Mouse (Mus musculus): ENCODE results near the gene Bcas3. TPM values are rescaled to one million over a fixed set of nuclear protein-coding genes. Genes with fewer than 3 reads are reported as not detected.

The Bcas3 gene
- polyA plus RNA-seq, 1 experiment from 2014 or later: 26.0 TPM

DNA sequence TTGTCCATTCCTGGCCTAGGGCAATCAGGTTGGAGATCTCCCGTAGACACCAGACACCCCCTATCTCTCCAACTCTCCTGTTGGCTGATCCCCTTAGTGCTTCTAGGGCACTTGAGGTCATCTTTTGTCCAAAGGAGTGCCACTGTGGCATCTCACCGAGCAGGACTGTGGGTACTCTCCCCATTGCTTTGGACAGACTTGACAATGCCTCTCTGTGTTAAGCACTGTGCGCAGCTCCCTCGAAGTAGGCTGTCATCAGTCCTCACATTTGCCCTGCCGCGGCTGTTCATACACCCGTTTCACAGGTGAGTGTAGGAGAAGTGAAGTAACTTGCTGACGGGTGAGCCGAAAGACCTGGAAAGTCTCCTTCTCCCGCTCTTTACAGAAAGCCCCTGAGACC, 366.1 kb downstream of the Bcas3 start:
- ATAC-seq: no peak
- Histone ChIP-seq H3K9ac (replicated peaks; ENCODE audit: low read depth) (no peak overlapping the region), H3K27me3 (replicated peaks; ENCODE audit: insufficient read depth, low read length) (no peaks in the 10 kb centered on the region), H3K4me2 (replicated peaks; ENCODE audit: low read depth, low read length) (peak overlapping the region; percentile 9; the same call in 1 of the 2 replicates), H3K36me3 (ENCODE audit: insufficient read depth, low read length) (no peaks in the 10 kb centered on the region), H3K4me3 (ENCODE audit: low read depth, low read length) (0 out of 2 replicates have a peak overlapping the region, but pooled peaks have one; percentile 8), H3K27ac (ENCODE audit: low read length) (peak overlapping the region; percentile 87), H3K4me1 (ENCODE audit: insufficient read depth, low read depth, low read length) (peaks cover 7% of the 10 kb centered on the region; the same call in 1 of the 2 replicates), H3K9me3 (ENCODE audit: low read length) (no peaks in the 10 kb centered on the region)
- no peak for DNase-seq (ENCODE audit: low spot score)
- TF ChIP-seq EP300 (IDR thresholded peaks at IDR 0.05): no peak
- TF ChIP-seq CTCF (IDR thresholded peaks at IDR 0.05): no peak
- WGBS: 61% methylated on average over 10 of the region's 10 CpGs

DNA sequence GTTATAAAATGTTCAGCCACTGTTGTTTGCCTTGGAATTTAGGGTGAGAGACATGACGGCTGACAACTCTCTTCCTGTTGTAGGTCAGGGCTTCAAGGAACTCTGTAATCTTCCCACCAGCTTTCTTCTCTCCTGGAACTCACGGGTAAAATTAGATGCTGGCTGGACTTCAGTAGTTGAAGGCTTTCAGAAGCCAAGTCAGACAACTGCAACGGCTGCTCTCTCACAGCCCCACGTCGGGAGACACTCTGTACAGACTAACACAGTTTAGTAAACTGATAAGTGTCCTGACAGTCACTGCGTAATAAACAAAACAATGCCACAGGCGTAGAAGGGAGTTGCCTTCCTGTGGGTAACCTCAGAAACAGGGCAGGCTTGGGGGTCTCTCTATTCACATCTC, 366.8 kb downstream of the Bcas3 start:
- peak; percentile 90 for ATAC-seq
- H3K36me3 ChIP-seq (ENCODE audit: insufficient read depth, low read length): no peaks in the 10 kb centered on the region
- WGBS: 34% methylated on average over 7 of the region's 7 CpGs
- peak overlapping the region; percentile 87 for H3K27ac ChIP-seq (ENCODE audit: low read length)
- no peak overlapping the region for H3K9ac ChIP-seq (replicated peaks; ENCODE audit: low read depth)
- no peaks in the 10 kb centered on the region for H3K27me3 ChIP-seq (replicated peaks; ENCODE audit: insufficient read depth, low read length)
- H3K4me1 ChIP-seq (ENCODE audit: insufficient read depth, low read depth, low read length): peaks cover 2% of the 10 kb centered on the region; the same call in 1 of the 2 replicates
- H3K9me3 ChIP-seq (ENCODE audit: low read length): no peaks in the 10 kb centered on the region
- H3K4me3 ChIP-seq (ENCODE audit: low read depth, low read length): no peak overlapping the region
- H3K4me2 ChIP-seq (replicated peaks; ENCODE audit: low read depth, low read length): no peak overlapping the region
- TF ChIP-seq CTCF (IDR thresholded peaks at IDR 0.05) (no peak), EP300 (IDR thresholded peaks at IDR 0.05) (peak; percentile 85)
- DNase-seq (ENCODE audit: low spot score): peak; percentile 94

DNA sequence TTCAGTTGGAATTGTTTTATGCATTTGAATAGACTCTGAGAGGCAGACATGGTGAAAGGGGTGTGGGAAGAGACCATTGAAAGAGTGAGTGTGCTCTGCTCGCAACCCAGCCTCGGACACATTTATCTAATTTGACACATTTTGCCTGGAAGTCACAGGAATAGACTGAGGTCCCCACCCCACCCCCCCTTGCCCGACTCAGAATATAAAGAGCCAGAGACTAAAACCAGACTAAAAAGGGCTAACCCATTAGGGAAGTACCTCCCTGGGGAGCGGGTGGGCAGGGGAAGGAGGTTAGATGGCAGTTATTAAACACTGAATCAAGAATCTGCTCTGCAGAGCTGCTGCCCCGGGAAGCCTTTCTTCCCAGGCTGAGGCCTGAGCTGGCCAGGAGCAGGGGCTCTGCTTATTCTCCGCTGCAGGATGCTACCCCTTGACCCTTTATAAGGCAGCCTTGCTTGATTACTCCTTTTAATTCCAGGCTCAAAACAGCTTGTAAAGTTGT, 367.4 kb downstream of the Bcas3 start:
- H3K36me3 ChIP-seq (ENCODE audit: insufficient read depth, low read length): no peaks in the 10 kb centered on the region
- H3K4me3 ChIP-seq (ENCODE audit: low read depth, low read length): no peak overlapping the region
- peak overlapping the region; percentile 87 for H3K27ac ChIP-seq (ENCODE audit: low read length)

DNA sequence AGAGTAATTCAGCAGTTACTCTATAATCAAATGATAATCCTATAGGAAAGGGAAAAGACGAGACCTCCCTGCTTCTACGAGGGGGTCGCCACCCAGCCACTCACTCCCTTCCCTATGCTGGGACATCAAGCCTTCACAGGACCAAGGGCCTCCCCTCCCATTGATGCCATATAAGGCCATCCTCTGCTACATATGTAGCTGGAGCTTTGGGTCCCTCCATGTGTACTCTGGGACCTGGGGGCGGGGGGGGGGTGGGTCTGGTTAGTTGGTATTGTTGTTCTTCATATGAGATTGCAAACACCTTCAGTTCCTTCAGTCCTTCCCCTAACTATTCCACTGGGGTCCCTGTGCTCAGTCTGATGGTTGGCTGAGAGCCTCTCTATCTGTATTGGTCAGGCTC, 369.0 kb downstream of the Bcas3 start:
- Histone ChIP-seq H3K4me2 (replicated peaks; ENCODE audit: low read depth, low read length) (no peak overlapping the region), H3K36me3 (ENCODE audit: insufficient read depth, low read length) (no peaks in the 10 kb centered on the region), H3K27me3 (replicated peaks; ENCODE audit: insufficient read depth, low read length) (no peaks in the 10 kb centered on the region), H3K4me3 (ENCODE audit: low read depth, low read length) (no peak overlapping the region), H3K4me1 (ENCODE audit: insufficient read depth, low read depth, low read length) (no peaks in the 10 kb centered on the region; the same call in 1 of the 2 replicates), H3K9ac (replicated peaks; ENCODE audit: low read depth) (no peak overlapping the region), H3K9me3 (ENCODE audit: low read length) (no peaks in the 10 kb centered on the region), H3K27ac (ENCODE audit: low read length) (peak overlapping the region; percentile 87; the same call in 1 of the 2 replicates)
- TF ChIP-seq CTCF (IDR thresholded peaks at IDR 0.05) (no peak), EP300 (IDR thresholded peaks at IDR 0.05) (no peak)
- WGBS: 82% methylated on average over 4 of the region's 4 CpGs
- ATAC-seq: no peak
- no peak for DNase-seq (ENCODE audit: low spot score)

More for the DNA sequence above, 367.4 kb downstream of the Bcas3 start:
- Histone ChIP-seq H3K4me1 (ENCODE audit: insufficient read depth, low read depth, low read length) (no peaks in the 10 kb centered on the region; the same call in 1 of the 2 replicates), H3K9me3 (ENCODE audit: low read length) (no peaks in the 10 kb centered on the region), H3K27me3 (replicated peaks; ENCODE audit: insufficient read depth, low read length) (no peaks in the 10 kb centered on the region), H3K9ac (replicated peaks; ENCODE audit: low read depth) (no peak overlapping the region), H3K4me2 (replicated peaks; ENCODE audit: low read depth, low read length) (no peak overlapping the region)
- WGBS: 35% methylated on average over 6 of the region's 6 CpGs
- peak; percentile 56 for DNase-seq (ENCODE audit: low spot score)
- ATAC-seq: peak; percentile 45
- no peak for TF ChIP-seq CTCF (IDR thresholded peaks at IDR 0.05)
- no peak for TF ChIP-seq EP300 (IDR thresholded peaks at IDR 0.05)

DNA sequence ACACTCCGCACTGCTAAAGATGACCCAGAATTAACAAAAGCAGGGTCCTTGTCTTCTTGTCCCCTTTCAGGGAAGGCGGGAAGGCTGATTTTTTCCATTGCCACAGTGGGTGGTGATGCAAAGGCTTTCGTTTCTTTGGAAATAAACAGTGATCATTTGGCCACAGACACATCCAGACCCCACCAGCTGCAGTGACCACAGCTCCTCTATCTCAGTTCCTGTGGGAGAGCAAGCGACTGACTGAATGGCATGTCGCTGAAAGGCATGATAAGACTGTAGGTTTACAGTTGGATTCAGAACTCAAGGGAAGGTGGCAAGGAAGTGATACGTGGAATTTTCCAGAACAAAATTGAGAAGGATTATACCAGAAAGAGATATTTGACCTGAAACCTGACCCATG, 371.2 kb downstream of the Bcas3 start:
- 53% methylated on average over 6 of the region's 6 CpGs for WGBS
- no peaks in the 10 kb centered on the region for H3K9me3 ChIP-seq (ENCODE audit: low read length)
- H3K4me2 ChIP-seq (replicated peaks; ENCODE audit: low read depth, low read length): no peak overlapping the region
- no peaks in the 10 kb centered on the region for H3K4me1 ChIP-seq (ENCODE audit: insufficient read depth, low read depth, low read length)
- no peak overlapping the region for H3K4me3 ChIP-seq (ENCODE audit: low read depth, low read length)
- H3K27me3 ChIP-seq (replicated peaks; ENCODE audit: insufficient read depth, low read length): no peaks in the 10 kb centered on the region
- H3K9ac ChIP-seq (replicated peaks; ENCODE audit: low read depth): no peak overlapping the region
- DNase-seq (ENCODE audit: low spot score) (peak; percentile 51), ATAC-seq (peak; percentile 17; the same call in 1 of the 2 replicates)
- peak overlapping the region; percentile 57 for H3K27ac ChIP-seq (ENCODE audit: low read length)
- no peaks in the 10 kb centered on the region for H3K36me3 ChIP-seq (ENCODE audit: insufficient read depth, low read length)
- TF ChIP-seq EP300 (IDR thresholded peaks at IDR 0.05): no peak
- TF ChIP-seq CTCF (IDR thresholded peaks at IDR 0.05): no peak

DNA sequence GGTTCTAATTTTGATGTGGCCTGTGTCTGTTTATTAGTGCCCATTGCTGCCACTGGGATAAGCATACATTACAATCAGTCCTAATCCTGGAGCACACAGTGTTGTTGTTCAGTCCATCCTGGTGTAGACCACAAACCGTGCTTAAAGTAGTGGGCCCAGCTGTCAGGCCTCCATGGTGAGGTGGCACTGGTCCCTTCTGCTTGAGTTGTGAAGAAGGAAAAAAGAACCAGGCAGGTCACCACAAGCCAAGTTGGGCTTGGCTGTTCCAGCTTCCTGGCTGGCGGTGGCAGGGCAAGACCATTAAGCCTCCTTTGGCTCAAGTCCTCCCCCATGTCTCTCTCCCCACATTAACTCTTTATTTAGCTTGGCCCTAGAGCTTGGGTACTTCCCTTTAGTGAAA, 376.8 kb downstream of the Bcas3 start:
- DNase-seq (ENCODE audit: low spot score) (peak; percentile 37), ATAC-seq (no peak)
- H3K4me1 ChIP-seq (ENCODE audit: insufficient read depth, low read depth, low read length): no peaks in the 10 kb centered on the region
- no peak overlapping the region for H3K4me2 ChIP-seq (replicated peaks; ENCODE audit: low read depth, low read length)
- H3K27me3 ChIP-seq (replicated peaks; ENCODE audit: insufficient read depth, low read length): no peaks in the 10 kb centered on the region
- 64% methylated on average over 2 of the region's 2 CpGs for WGBS
- H3K27ac ChIP-seq (ENCODE audit: low read length): no peak overlapping the region
- no peaks in the 10 kb centered on the region for H3K36me3 ChIP-seq (ENCODE audit: insufficient read depth, low read length)
- H3K4me3 ChIP-seq (ENCODE audit: low read depth, low read length): no peak overlapping the region
- no peak overlapping the region for H3K9ac ChIP-seq (replicated peaks; ENCODE audit: low read depth)
- H3K9me3 ChIP-seq (ENCODE audit: low read length): no peaks in the 10 kb centered on the region
- no peak for TF ChIP-seq CTCF (IDR thresholded peaks at IDR 0.05)
- TF ChIP-seq EP300 (IDR thresholded peaks at IDR 0.05): no peak
